Mouse (Mus musculus): ENCODE results near the gene Pmvk. TPM values are rescaled to one million over a fixed set of nuclear protein-coding genes. Genes with fewer than 3 reads are reported as not detected.
A peak's percentile ranks its signal among the peaks of the same experiment; 100 is the strongest.

The Pmvk gene
- polyA plus RNA-seq, 2 experiments, result 32.1 to 32.2 TPM

- DNase-seq (ENCODE audit: low read depth in 3 of 3, low spot score in 3 of 3), result no peak
- H3K27ac ChIP-seq, result no peak overlapping the region
- no peak overlapping the region for H3K4me3 ChIP-seq (ENCODE audit: insufficient read depth in 1 of 2, low read depth in 2 of 2, low read length in 2 of 2)
- WGBS (ENCODE audit: insufficient replicate concordance), result 37% methylated on average over 11 of the region's 11 CpGs
- H3K9me3 ChIP-seq (ENCODE audit: control insufficient read depth, low read length), result no peaks in the 10 kb centered on the region; the same call in 1 of the 2 replicates
- peaks cover 0 to 3% of the 10 kb centered on the region in 2 experiments; a peak in 2 of 4 replicates for H3K4me1 ChIP-seq (replicated peaks; ENCODE audit: control insufficient read depth in 2 of 2, insufficient read depth in 2 of 2, low read length in 1 of 2)
- H3K9ac ChIP-seq (replicated peaks), result no peak overlapping the region
- H3K27me3 ChIP-seq (ENCODE audit: control insufficient read depth, insufficient read depth, low read length), result peaks cover 6% of the 10 kb centered on the region
- no peaks in the 10 kb centered on the region for H3K36me3 ChIP-seq (replicated peaks; ENCODE audit: control insufficient read depth, insufficient read depth, low read depth)
- no peak for ATAC-seq (ENCODE audit: insufficient read depth)
- TF ChIP-seq CTCF (IDR thresholded peaks at IDR 0.05; ENCODE audit: low read depth), result no peak
- TF ChIP-seq EP300 (IDR thresholded peaks at IDR 0.05; ENCODE audit: low read depth), result no peak
- H3K4me2 ChIP-seq (ENCODE audit: low read depth), result no peak overlapping the region
Observed at GRCm38 (mm10) chr3:89515444-89515843, 61.1 kb downstream of the Pmvk start.

GRCm38 (mm10) chr3:89516321-89516720, 62.0 kb downstream of the Pmvk start:
- no peak overlapping the region for H3K9ac ChIP-seq (replicated peaks)
- ATAC-seq (ENCODE audit: insufficient read depth) (no peak), DNase-seq (ENCODE audit: low read depth in 3 of 3, low spot score in 3 of 3) (no peak)
- H3K4me3 ChIP-seq (ENCODE audit: insufficient read depth in 1 of 2, low read depth in 2 of 2, low read length in 2 of 2), result no peak overlapping the region
- TF ChIP-seq EP300 (IDR thresholded peaks at IDR 0.05; ENCODE audit: low read depth) (no peak), CTCF (IDR thresholded peaks at IDR 0.05; ENCODE audit: low read depth) (peak; percentile 53)
- H3K9me3 ChIP-seq (ENCODE audit: control insufficient read depth, low read length), result no peaks in the 10 kb centered on the region; the same call in 1 of the 2 replicates
- 76% methylated on average over 5 of the region's 5 CpGs for WGBS (ENCODE audit: insufficient replicate concordance)
- no peaks in the 10 kb centered on the region for H3K36me3 ChIP-seq (replicated peaks; ENCODE audit: control insufficient read depth, insufficient read depth, low read depth)
- H3K27me3 ChIP-seq (ENCODE audit: control insufficient read depth, insufficient read depth, low read length), result peaks cover 15% of the 10 kb centered on the region
- H3K27ac ChIP-seq, result no peak overlapping the region
- no peak overlapping the region for H3K4me2 ChIP-seq (ENCODE audit: low read depth)
- H3K4me1 ChIP-seq (replicated peaks; ENCODE audit: control insufficient read depth in 2 of 2, insufficient read depth in 2 of 2, low read length in 1 of 2), result peaks cover 0 to 3% of the 10 kb centered on the region in 2 experiments; a peak in 2 of 4 replicates

Other genes with a start within 250 kb of the Pmvk start
- 0.96 and 1.7 TPM in 2 replicates for gene Thbs3, start 239.4 kb upstream of the Pmvk start, polyA plus RNA-seq (2012; rRNA removed)
- 0.44 and 0.79 TPM in 2 replicates for gene Thbs3, start 239.4 kb upstream of the Pmvk start, polyA plus RNA-seq (2014; fragmentation: Nextera tagmentation; extraction: Ambion mirVana)
- gene Mtx1, start 227.5 kb upstream of the Pmvk start, polyA plus RNA-seq (2012; rRNA removed), result 71.7 and 83.2 TPM in 2 replicates
- 101 TPM in 2 replicates for gene Mtx1, start 227.5 kb upstream of the Pmvk start, polyA plus RNA-seq (2014; fragmentation: Nextera tagmentation; extraction: Ambion mirVana)
- gene Muc1, start 225.5 kb upstream of the Pmvk start, polyA plus RNA-seq (2012; rRNA removed), result 0.02 and 0.18 TPM in 2 replicates
- gene Muc1, start 225.5 kb upstream of the Pmvk start, polyA plus RNA-seq (2014; fragmentation: Nextera tagmentation; extraction: Ambion mirVana), result 0.08 and 0.11 TPM in 2 replicates
- 26.3 and 26.4 TPM in 2 replicates for gene Krtcap2, start 208.6 kb upstream of the Pmvk start, polyA plus RNA-seq (2012; rRNA removed)
- 117 and 138 TPM in 2 replicates for gene Krtcap2, start 208.6 kb upstream of the Pmvk start, polyA plus RNA-seq (2014; fragmentation: Nextera tagmentation; extraction: Ambion mirVana)
- 0.29 and 0.41 TPM in 2 replicates for gene Trim46, start 208.2 kb upstream of the Pmvk start, polyA plus RNA-seq (2012; rRNA removed)
- gene Trim46, start 208.2 kb upstream of the Pmvk start, polyA plus RNA-seq (2014; fragmentation: Nextera tagmentation; extraction: Ambion mirVana), result 0.05 TPM in 1 of 2 replicates, not detected in the other
- 89.7 and 115 TPM in 2 replicates for gene Dpm3, start 195.2 kb upstream of the Pmvk start, polyA plus RNA-seq (2012; rRNA removed)
- gene Dpm3, start 195.2 kb upstream of the Pmvk start, polyA plus RNA-seq (2014; fragmentation: Nextera tagmentation; extraction: Ambion mirVana), result 64.3 and 65.8 TPM in 2 replicates
- 16.5 and 21.8 TPM in 2 replicates for gene Slc50a1, start 184.0 kb upstream of the Pmvk start, polyA plus RNA-seq (2012; rRNA removed)
- gene Slc50a1, start 184.0 kb upstream of the Pmvk start, polyA plus RNA-seq (2014; fragmentation: Nextera tagmentation; extraction: Ambion mirVana), result 17.3 and 18.7 TPM in 2 replicates
- gene Efna1, start 173.4 kb upstream of the Pmvk start, polyA plus RNA-seq (2012; rRNA removed), result 3.6 and 3.7 TPM in 2 replicates
- gene Efna1, start 173.4 kb upstream of the Pmvk start, polyA plus RNA-seq (2014; fragmentation: Nextera tagmentation; extraction: Ambion mirVana), result 2.9 TPM in 2 replicates
- 0.06 and 0.13 TPM in 2 replicates for gene Efna3, start 131.6 kb upstream of the Pmvk start, polyA plus RNA-seq (2012; rRNA removed)
- gene Efna3, start 131.6 kb upstream of the Pmvk start, polyA plus RNA-seq (2014; fragmentation: Nextera tagmentation; extraction: Ambion mirVana), result 0.05 and 0.08 TPM in 2 replicates
- gene Efna4, start 116.5 kb upstream of the Pmvk start, polyA plus RNA-seq (2012; rRNA removed), result 0.81 and 0.92 TPM in 2 replicates
- 0.62 and 0.78 TPM in 2 replicates for gene Efna4, start 116.5 kb upstream of the Pmvk start, polyA plus RNA-seq (2014; fragmentation: Nextera tagmentation; extraction: Ambion mirVana)
- gene Adam15, start 104.5 kb upstream of the Pmvk start, polyA plus RNA-seq (2012; rRNA removed), result 6.2 TPM in 2 replicates
- gene Adam15, start 104.5 kb upstream of the Pmvk start, polyA plus RNA-seq (2014; fragmentation: Nextera tagmentation; extraction: Ambion mirVana), result 4.0 and 4.9 TPM in 2 replicates
- 0.02 and 0.03 TPM in 2 replicates for gene Dcst2, start 92.6 kb upstream of the Pmvk start, polyA plus RNA-seq (2012; rRNA removed)
- 0.04 TPM in 1 of 2 replicates, not detected in the other for gene Dcst2, start 92.6 kb upstream of the Pmvk start, polyA plus RNA-seq (2014; fragmentation: Nextera tagmentation; extraction: Ambion mirVana)
- 0.03 TPM in 1 of 2 replicates, not detected in the other for gene Dcst1, start 89.3 kb upstream of the Pmvk start, polyA plus RNA-seq (2012; rRNA removed)
- not detected in 2 replicates for gene Dcst1, start 89.3 kb upstream of the Pmvk start, polyA plus RNA-seq (2014; fragmentation: Nextera tagmentation; extraction: Ambion mirVana)
- 5.4 and 6.9 TPM in 2 replicates for gene Zbtb7b, start 59.8 kb upstream of the Pmvk start, polyA plus RNA-seq (2012; rRNA removed)
- gene Zbtb7b, start 59.8 kb upstream of the Pmvk start, polyA plus RNA-seq (2014; fragmentation: Nextera tagmentation; extraction: Ambion mirVana), result 0.95 and 1.2 TPM in 2 replicates
- 0.75 and 0.76 TPM in 2 replicates for gene Lenep, start 51.7 kb upstream of the Pmvk start, polyA plus RNA-seq (2012; rRNA removed)
- not detected in 2 replicates for gene Lenep, start 51.7 kb upstream of the Pmvk start, polyA plus RNA-seq (2014; fragmentation: Nextera tagmentation; extraction: Ambion mirVana)
- gene Flad1, start 42.7 kb upstream of the Pmvk start, polyA plus RNA-seq (2012; rRNA removed), result 8.7 and 9.2 TPM in 2 replicates
- 13.0 and 13.2 TPM in 2 replicates for gene Flad1, start 42.7 kb upstream of the Pmvk start, polyA plus RNA-seq (2014; fragmentation: Nextera tagmentation; extraction: Ambion mirVana)
- 133 and 172 TPM in 2 replicates for gene Cks1b, start 36.2 kb upstream of the Pmvk start, polyA plus RNA-seq (2012; rRNA removed)
- 288 and 295 TPM in 2 replicates for gene Cks1b, start 36.2 kb upstream of the Pmvk start, polyA plus RNA-seq (2014; fragmentation: Nextera tagmentation; extraction: Ambion mirVana)
- 36.9 and 38.8 TPM in 2 replicates for gene Shc1, start 36.1 kb upstream of the Pmvk start, polyA plus RNA-seq (2012; rRNA removed)
- 27.5 and 30.6 TPM in 2 replicates for gene Shc1, start 36.1 kb upstream of the Pmvk start, polyA plus RNA-seq (2014; fragmentation: Nextera tagmentation; extraction: Ambion mirVana)
- gene Pygo2, start 24.3 kb upstream of the Pmvk start, polyA plus RNA-seq (2012; rRNA removed), result 12.9 and 15.2 TPM in 2 replicates
- 8.4 and 10.7 TPM in 2 replicates for gene Pygo2, start 24.3 kb upstream of the Pmvk start, polyA plus RNA-seq (2014; fragmentation: Nextera tagmentation; extraction: Ambion mirVana)
- 2.2 and 3.1 TPM in 2 replicates for gene Pbxip1, start 17.8 kb upstream of the Pmvk start, polyA plus RNA-seq (2012; rRNA removed)
- 2.8 and 3.3 TPM in 2 replicates for gene Pbxip1, start 17.8 kb upstream of the Pmvk start, polyA plus RNA-seq (2014; fragmentation: Nextera tagmentation; extraction: Ambion mirVana)
- 0.02 and 0.03 TPM in 2 replicates for gene Kcnn3, start 65.6 kb downstream of the Pmvk start, polyA plus RNA-seq (2012; rRNA removed)
- not detected in 2 replicates for gene Kcnn3, start 65.6 kb downstream of the Pmvk start, polyA plus RNA-seq (2014; fragmentation: Nextera tagmentation; extraction: Ambion mirVana)